Mouse (Mus musculus) layer of hippocampus, adult 9-10 months (tissue): ENCODE results near the gene H13.
"Not testable (repeated sequence)": the region's sequence is repeated elsewhere in the genome, so short reads cannot be mapped to it uniquely, and the experiment has no call there.

Source experiments
- DNase-seq: peaks from one replicate; pipeline ENCODE4 v3.0.0; 2022; ENCODE audit warnings: low spot score

H13 gene

DNA sequence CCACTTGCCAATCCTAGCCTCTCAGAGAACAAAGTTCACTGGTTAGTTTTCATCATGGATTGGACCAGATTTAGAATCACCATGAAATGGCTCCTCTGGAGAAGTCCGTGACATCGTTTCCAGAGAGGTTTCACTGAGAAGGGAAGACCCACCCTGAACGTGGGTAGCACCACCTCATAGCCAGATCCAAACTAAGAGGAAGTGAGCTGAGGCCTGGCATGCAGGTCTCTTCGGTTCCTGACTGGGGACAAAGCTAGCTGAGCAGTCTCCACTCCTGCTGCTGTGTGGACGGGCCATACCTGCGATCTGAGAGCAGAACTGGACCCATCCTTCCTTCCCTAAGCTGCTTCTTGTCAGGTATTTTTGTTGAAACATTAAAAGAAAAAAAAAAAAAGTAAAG is 8.1 kb upstream of the H13 start:
- DNase-seq = no peak

DNA sequence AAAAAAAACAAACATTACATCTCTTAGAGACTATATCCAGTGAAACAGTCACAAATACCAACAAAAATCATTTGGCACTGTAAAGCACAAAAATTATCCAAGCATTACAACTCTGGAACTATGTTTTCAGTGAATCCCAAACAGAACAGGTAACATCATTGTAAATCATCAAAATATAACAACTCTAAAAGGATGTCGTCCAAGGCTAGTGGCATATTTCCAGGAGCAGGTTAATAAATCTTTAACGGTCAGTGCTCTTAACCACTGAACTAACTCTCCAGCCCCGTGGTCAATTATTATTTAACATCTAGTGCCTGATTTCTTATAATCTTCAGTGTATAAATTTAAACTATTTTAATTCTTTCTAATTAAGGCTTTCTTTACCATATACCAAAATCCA is 3.1 kb upstream of the H13 start:
- DNase-seq = not testable (repeated sequence)

DNA sequence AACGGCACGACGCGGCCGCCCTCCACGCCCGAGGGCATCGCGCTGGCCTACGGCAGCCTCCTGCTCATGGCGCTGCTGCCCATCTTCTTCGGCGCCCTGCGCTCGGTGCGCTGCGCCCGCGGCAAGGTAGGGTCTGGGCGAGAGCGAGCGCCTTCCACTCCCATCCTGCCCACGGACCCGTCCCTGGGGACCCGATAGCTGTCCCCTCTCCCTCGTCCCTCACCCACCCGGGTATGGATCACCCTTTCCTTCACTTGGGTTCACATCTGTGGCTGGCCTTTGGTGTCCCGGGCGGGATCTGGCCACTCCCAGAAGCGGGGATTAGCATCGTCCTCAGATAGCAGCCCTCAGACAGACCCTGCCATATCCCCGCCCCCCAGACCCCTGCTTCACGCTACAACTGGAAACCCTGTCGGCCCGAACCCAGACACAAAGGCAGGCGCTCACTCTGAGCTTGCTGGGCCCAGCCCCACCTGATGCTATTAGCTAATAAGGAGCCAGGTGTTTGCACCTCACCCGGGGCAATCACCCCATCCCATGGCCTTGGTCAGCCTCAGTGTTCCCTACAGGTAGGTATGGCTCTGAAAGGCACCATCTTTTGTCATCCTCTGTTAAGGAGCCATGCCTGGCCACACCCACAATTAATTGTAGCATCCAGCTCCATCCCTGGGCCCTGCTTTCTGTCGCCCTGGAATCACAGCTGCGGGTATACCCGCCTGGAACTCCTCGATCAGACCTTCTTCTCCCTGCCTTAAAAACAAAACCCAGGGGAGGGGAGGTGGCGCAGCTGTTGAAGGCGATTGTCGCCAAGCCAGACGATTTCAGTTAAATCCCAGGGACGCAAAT is 601 bp downstream of the H13 start:
- DNase-seq = no peak

DNA sequence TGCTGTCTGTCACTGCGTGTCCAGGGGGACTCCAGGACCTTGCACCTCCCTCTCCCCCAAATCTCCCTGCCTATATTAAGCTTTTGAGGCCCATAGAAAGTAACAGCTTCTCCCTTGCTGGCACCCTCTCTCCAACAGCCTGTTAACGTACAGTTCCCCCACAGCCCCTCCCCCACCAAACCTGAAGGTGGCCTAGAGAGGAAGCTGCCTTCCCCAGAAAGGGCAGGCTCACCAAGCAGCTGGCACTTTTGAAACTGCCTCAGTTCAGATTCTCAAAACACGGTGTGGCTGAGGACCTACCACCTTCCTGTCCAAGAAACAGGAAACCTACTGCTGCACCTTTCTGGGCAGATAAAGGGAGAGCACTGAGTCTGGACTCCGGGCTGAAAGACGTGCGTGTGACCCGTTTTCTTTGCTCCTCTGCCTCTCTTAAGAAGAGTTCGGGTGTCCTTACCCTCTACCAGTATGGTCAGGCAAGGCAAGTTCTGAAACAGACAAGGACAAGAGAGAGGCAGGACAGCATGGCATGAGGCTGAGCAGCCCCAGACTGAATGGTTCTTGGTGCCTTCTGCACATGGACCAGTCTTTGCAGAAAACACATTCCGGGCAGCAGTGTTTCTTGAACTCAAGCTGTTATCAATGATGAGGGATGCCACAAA is 1.9 kb downstream of the H13 start:
- no peak for DNase-seq

DNA sequence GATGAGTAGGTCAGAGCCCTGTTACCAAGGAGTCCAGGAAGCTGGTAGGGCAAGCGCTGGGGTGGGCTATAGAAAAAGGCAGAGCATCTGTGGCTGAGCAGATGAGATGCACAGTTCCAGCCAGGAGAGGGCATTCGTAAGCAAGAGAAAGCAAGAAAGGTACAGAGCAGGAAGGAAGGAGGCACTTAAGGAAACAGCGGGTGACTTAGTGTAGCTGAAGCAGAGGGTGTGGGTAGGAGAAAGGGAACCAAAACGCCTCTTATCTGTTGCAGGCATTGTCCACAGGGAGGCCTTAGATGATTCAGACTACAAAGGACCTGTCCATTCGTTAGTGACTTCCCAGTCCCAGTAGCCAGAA is 2.4 kb downstream of the H13 start:
- no peak for DNase-seq

DNA sequence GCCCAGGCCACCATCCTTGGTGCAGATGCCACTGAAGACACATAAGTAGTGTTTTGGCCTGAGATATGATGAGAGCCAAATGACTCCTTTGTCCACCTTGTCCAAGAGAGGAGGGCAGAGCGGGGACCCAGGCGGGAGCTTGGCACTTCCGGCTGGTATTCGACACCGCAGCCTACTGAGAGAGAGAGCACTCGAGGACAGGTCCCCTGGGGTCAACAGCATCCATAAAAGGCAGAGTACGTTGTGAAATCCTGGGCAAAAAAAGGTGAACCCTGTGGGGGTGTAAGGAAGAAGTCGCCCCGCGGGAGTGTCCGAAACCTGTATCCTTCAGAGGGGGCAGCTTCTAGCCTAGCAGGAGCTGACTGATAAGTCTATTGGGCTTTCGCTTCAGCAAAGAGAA is 2.9 kb downstream of the H13 start:
- DNase-seq = no peak

DNA sequence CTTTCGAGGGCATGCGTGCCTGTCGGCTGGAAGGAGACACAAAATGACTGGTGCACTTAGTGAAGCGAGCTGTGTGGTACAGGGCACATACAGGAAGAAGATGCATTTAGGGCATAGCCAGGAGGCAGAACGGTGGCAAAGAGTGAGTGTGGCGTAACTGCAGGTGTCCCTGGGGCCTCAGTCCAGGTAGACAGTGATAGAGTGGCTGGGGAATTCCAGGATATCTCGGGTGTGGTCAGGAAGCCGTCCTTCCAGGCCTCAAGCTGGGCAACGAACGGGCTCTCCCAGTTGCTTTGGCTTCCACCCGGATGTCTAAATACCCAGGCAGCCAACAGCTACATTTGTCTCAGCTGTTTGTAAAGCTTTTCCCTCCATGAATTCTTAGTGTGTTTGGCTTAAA is 4.9 kb downstream of the H13 start:
- DNase-seq = no peak

DNA sequence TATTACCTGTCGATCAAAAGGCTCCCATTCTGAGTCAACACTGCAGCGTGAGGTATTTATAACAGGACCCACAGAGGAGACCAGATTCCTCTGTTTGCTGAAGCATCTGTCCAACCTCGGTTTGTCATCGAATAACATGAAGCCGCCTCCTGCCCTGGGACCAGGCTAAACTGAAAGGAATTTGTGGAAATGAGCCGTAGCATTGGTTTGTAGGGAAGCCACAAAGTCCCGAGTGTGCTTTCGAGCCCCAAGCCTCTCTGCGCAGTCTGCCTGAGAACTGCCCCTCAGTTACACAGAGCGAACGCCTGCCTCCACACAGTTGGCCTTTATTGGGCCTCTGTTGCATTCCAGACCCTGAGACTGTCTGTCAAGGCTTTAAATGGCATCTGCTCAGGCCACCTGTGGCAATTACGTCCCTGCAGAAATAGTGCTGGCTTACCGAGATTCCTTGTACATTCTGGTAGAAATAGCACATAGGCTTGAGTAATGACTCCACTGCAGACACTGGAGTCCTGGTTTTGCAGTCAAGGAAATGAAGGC is 6.1 kb downstream of the H13 start:
- DNase-seq = no peak

DNA sequence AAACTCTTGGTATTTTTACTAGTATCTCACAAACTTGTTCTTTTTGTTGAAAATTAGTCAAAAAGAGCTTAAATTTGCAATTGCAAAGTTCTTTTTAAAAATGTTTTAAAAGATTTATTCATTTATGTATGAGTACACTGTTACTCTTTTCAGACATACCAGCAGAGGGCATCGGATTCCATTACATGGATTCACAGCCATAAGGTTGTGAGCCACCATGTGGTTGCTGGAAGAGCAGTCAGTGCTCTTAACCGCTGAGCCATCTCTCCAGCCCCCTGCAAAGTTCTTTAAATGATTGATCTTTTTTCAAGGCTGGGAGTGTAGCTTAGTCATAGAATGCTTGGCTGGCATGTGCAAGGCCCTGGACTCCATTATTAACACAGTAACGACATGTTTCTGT is 9.0 kb downstream of the H13 start:
- DNase-seq = no peak

DNA sequence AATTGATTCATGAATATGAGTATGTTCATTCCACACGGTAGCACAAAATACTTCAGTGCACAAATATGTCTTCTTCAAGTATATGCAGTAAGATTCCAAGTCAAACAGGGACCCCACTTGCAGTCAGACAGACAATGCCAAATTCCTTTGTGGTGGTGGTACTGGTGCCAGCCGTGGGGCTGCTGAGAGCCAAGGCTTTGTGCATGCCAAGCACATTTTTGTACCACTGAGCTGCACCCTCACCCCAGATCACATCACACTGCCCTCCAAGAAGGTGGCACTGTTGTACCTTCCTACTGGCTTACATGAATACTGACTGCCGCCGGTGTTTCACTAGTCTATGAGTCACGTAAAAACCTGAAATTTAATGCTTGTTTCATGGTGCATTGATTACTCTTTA is 9.7 kb downstream of the H13 start:
- DNase-seq = no peak

DNA sequence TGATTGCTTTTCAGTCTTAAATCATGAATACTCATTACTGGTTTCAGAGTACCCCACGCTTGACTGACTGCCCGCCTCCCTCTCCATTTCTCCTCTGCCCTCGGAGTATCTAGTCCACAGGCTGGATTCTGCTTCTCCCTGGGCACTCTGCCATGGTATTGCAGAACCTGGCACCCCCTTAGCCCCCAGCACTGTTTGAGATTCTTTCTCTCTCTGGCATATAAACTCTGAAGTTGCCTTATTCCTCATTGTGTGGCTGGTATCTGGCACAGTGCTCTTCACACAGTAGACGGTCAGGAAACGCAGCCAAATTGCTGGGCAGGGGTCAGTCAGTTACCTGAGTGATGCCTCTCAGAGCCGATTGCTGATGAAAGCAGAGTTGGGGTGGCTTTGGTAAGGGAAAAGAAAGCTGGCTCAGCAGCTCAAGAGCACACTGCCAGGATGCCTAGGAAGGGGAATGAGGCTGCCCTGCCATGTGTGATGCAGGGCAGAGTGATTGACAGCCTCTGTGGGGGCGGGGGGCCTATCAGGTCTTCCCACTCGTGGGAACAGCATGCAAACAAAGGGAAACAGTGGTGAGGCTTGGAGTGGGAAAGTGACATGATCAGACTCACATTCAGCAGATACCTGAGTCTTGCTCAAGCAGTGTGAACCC is 10.6 kb downstream of the H13 start:
- no peak for DNase-seq

DNA sequence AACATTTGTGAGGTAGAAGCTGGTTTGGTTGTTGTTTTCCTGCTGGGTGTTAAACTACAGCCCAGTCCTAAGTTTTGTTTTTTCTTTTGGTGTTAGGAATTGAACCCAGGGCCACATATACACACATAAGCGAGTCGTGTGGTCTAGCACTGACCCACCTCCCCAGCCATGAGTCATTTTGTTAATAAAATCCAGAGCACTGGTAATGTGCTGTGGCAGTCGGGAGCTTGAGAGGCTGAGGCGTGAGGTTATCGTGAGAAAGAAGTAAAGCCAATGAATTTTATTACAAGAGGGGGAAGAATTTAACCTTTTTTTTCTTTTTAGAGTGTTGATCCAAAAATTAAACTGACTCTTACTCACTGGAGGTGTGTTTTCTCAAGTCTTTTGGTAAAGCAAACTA is 13.8 kb downstream of the H13 start:
- DNase-seq = no peak

DNA sequence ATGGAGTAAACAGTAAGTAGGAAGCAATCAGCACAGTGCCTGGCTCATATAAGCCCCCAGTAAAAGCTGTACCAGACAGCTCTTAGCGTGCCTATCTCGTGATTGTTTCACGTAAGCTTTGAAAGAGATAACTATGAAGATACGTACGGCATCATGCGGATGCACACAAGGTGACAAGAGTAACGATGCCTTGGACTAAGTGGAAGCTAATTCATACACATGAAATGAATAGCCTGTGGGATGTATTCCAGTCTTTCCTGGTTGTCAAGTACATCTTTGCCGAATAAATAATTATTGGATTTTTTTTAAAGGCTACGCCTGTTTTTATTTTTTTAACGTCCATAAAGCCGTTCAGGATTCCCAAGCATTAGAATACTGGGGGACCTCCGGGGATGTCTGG is 17.1 kb downstream of the H13 start:
- no peak for DNase-seq

DNA sequence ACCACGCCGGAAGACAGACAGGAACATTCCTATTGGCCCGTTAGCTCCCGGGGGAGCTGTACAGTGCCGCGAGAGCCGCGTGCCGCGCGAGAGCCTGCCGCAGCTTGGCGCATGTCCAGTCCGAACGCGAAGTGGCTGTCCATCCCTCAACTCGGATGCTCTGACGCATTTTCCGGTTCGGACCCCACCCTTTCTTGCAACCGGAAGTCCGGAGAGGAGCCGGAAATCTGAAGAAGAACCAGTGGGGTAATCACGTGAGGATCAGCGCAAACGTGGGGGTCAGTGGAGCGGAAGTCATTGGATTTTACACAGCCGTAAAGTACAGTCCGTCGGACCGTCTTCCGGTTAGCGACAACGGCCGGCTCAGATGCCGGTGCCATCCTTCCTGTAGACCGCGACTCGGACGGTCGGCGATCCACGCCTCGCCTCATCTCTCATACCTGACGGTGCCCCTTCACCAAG is 17.6 kb downstream of the H13 start, which contains the start of gene Mcts2:
Mcts2 (plus strand) TSS at position 230 of the 462 bp plus-strand sequence.
- DNase-seq = peak; percentile 79

DNA sequence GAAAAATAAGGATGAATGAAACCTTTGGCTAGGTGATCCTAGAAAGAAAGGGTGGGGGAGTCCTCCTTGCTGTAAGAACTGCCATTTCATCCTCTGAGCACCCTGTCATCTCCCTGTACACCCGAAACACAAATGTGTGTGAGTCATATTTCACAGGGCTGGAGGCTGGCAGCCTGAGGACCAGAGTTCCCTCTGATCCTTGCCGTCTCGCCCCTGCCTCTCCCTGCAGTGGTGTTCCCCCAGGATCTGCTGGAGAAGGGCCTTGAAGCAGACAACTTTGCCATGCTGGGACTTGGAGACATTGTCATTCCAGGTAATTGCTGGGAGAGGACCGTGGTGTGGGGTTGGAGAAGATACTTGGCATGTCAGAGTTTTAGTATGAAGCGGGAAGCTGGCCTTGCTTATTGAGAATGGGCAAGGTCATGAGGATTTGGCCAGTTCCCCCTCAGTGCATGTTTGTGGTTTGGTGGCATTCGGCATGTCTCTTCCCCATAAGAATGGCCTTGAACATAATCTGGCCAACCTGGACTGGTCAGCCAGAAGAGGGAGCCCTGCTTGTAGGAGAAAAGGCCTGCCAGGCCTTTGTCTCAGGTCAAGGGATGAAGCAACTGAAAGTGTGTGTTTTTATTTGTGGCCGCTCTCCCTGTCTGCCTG is 22.4 kb downstream of the H13 start:
- no peak for DNase-seq

DNA sequence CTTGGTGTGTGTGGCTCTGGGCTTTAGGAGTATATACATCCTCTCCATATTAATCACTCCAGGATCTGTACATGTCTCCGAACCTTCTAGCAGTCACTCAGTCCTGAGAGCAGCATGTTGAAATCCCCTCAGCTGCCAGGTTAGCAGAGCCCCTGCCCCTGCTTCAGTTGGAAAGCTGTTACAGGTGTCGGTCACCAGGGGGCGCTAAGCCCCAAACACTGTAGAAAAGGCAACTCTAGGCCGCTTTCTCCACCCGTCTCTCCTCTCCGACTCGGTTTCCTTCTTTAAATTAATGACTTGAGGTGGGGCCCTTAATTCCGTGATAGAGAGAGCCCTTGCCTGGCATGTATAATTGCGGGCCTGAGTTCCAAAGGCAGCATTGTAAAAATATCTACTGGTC is 24.0 kb downstream of the H13 start:
- no peak for DNase-seq

DNA sequence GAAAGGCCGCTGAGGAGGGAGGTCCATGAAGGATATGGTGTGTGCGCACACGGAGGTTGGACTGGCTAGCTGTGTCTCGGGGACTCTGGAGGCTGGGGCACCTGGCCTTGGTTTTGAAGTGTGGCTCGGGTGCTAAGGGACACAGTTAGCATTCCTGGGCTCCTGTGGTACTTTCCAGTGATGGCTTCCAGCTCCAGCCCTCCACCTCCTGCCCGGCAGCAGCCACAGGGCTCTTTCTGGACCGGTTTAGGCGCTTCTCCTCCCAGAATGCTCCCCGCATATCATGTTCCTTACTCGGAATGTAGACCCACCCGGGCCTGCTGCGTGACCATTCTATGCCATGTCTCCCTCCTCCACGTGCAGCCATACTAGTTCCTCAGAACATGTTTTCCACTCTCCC is 24.5 kb downstream of the H13 start:
- DNase-seq = no peak

DNA sequence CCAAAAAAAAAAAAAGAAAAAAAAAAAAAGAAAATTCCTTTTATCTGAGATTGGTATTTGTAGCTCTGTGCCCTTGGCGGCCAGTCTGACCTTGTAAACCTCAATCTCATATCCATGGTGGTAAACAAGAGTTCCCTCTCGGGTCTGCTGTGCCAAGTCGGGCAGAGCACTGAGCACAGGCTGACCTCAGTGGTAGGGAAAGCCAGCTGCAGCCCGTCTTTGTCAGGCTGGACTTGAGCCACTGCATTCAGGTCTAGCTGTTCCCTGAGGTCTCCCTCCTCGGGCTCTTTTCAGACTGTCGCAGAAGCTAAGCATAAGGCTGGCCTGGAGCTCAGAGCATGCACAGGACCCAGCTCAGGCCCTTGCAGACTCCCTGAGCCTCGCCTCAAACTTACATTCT is 25.4 kb downstream of the H13 start:
- DNase-seq = no peak

DNA sequence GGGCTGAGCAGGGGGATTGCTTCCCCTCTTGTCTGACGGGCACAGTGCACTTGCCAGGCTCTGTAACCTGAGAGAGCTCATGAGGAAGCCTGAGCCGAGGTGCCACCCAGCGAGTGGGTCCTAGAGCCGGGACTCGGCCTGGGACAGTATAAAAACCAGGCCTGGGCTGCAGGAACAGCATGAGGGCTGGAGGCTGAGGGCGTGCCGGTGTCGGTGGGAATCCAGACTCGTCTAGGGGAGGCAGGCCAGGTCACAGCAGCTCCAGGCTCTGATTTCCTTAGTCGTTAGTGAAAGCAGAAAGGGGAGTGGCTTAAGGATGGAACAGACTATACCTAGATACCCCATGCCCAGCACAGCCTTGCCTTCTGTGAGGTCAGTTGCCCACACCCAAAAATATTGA is 26.8 kb downstream of the H13 start:
- no peak for DNase-seq

DNA sequence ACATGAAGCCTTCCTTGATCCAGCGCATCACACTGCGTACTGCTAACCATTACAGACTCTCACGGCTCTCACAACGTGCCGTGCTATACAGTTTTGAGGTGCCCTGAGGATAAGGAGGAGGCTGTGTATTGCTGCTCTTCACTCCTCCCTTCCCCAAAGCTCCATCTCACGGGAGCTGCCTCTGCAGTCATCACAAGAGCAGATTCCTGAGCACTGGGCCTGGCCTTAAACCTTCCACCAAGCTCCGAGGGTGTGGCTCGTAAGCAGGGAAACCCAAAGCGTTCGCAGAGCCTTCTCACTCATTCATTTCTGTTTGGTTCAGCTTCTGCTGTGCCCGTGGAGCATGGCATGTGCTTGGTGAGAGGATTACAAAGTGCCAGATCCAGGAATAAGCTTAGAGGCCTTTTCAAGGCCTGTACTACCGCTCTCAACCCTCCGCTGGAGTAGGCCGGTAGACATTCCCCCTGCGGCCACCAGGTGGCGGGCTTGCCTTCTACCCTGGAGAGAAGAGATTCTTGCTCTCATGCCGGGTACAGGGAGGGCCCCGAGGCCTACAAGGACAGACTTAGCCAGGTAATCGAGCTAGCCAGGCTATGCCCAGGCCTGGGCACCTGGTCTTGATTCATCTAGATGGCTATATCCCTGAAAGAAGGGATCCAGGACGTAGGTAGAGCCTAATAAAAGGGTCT is 27.4 kb downstream of the H13 start:
- DNase-seq = peak; percentile 94

DNA sequence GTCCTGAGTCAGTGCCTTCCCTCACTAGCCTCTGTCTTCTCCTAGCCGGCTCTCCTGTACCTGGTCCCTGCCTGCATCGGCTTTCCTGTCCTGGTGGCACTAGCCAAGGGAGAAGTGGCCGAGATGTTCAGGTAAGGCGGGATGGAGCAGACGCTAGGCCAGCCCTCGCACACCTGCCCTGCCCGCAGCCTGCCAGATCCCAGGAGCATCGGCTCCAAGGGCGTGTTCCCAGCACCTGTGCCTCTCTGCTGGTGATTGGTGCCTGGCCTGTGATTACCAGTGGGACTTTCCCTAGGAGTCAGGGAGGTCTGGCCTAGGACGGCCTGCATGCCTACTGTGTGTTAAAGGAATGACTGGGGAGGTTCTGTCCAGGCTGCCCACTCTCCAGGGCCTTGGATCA is 30.9 kb downstream of the H13 start:
- DNase-seq = no peak

DNA sequence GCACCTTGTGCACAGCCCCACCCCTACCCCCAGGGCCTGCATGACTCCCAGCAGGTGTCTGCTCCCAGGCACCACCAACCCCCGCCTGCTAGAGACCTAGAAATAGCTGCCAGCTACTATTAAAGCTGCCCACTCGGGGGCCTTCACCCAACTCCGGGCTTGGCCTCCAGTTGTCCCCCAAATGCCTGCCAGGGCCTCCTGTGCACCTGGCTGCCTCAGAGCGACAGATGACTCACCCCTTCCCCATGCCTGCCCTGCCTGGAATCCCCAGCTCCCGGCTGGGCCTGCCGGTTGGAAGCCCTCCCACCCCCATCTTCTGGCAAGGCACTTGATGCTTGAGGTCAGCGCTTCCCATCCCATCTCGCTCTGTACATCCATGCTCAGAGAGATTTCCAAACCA is 31.5 kb downstream of the H13 start:
- no peak for DNase-seq
